In genomic region chr15:7062698-7063009, GRCm38 (mm10) we compare ENCODE assay signal across 23 mouse cellular contexts. TPM values are rescaled to one million over a fixed set of nuclear protein-coding genes. Genes with fewer than 3 reads are reported as not detected.
DNase-seq lines count a peak whose midpoint lies in the region; ATAC-seq lines count a peak whose summit lies in the region.
"Had no signal": no experiment of that assay in that cellular context is flagged by ENCODE, and none has a peak within 500 bp of the region (broad histone marks: within the 10 kb centered on the region; RNA-seq: fewer than 3 reads in every experiment).

No protein-coding gene starts in this region.

- H3K36me3 ChIP-seq in midbrain, embryonic 10.5 days: no peaks in the 10 kb centered on the region
- H3K36me3 ChIP-seq in midbrain, embryonic 14.5 days (ENCODE audit: control insufficient read depth, insufficient read depth, low read length): no peaks in the 10 kb centered on the region
- H3K36me3 ChIP-seq: embryonic facial prominence, embryonic 12.5 days; lung, embryonic 15.5 days; neural tube, embryonic 12.5 days had no signal

- H3K4me2 ChIP-seq in midbrain, embryonic 14.5 days (ENCODE audit: low read length): no peak overlapping the region
- H3K4me2 ChIP-seq: embryonic facial prominence, embryonic 12.5 days; lung, embryonic 15.5 days; neural tube, embryonic 12.5 days had no signal

- H3K27me3 ChIP-seq in midbrain, embryonic 10.5 days (ENCODE audit: low read depth, poor library complexity, severe bottlenecking): no peaks in the 10 kb centered on the region
- no peaks in the 10 kb centered on the region for H3K27me3 ChIP-seq in midbrain, embryonic 14.5 days (ENCODE audit: control insufficient read depth, insufficient read depth, low read length)
- H3K27me3 ChIP-seq: embryonic facial prominence, embryonic 12.5 days; lung, embryonic 15.5 days; neural tube, embryonic 12.5 days; Patski had no signal

- peak overlapping the region; percentile 63; the same call in 1 of the 2 replicates for H3K27ac ChIP-seq in midbrain, embryonic 10.5 days (replicated peaks)
- H3K27ac ChIP-seq in midbrain, embryonic 14.5 days (replicated peaks; ENCODE audit: low read depth, low read length): no peak overlapping the region
- H3K27ac ChIP-seq: embryonic facial prominence, embryonic 12.5 days; left cerebral cortex, adult 2 months; liver, embryonic 14.5 days; lung, embryonic 15.5 days; neural tube, embryonic 12.5 days had no signal

- no peak overlapping the region for H3K4me3 ChIP-seq in midbrain, embryonic 10.5 days
- no peak overlapping the region for H3K4me3 ChIP-seq in midbrain, embryonic 14.5 days (replicated peaks; ENCODE audit: low read depth, low read length)
- H3K4me3 ChIP-seq: embryonic facial prominence, embryonic 12.5 days; erythroblast, embryonic 14.5 days; left cerebral cortex, adult 2 months; lung, embryonic 15.5 days; neural tube, embryonic 12.5 days had no signal

- no peak overlapping the region for H3K9ac ChIP-seq in midbrain, embryonic 14.5 days (replicated peaks; ENCODE audit: low read length)
- H3K9ac ChIP-seq: embryonic facial prominence, embryonic 12.5 days; liver, embryonic 14.5 days; lung, embryonic 15.5 days; neural tube, embryonic 12.5 days had no signal

- peak; percentile 34 to 54 for DNase-seq in cerebellum, postnatal 14 days
- no peak for DNase-seq in cerebellum, adult 11 months
- no peak for DNase-seq in midbrain, embryonic 10.5 days (ENCODE audit: low spot score)
- no peak for DNase-seq in midbrain, embryonic 14.5 days
- peak; percentile 47 for DNase-seq in forelimb bud, embryonic 11.5 days (ENCODE audit: low read depth, low spot score)
- no peak for DNase-seq in urinary bladder, adult 2 months (ENCODE audit: low spot score)
- DNase-seq in spleen, postnatal 4 days (ENCODE audit: low spot score in 2 of 2): no peak
- no peak for DNase-seq in kidney, adult 8-10 months
- DNase-seq: adrenal gland, adult 8-10 months; cerebellum, adult 18-20 months; gastrocnemius, postnatal 36 days; kidney, adult 11 months; kidney, postnatal 14 days; lung, postnatal 4 days; thymus, postnatal 14 days had no signal

- peaks cover 12% of the 10 kb centered on the region for H3K4me1 ChIP-seq in midbrain, embryonic 10.5 days
- no peaks in the 10 kb centered on the region for H3K4me1 ChIP-seq in midbrain, embryonic 14.5 days (ENCODE audit: control insufficient read depth, insufficient read depth, low read length)
- H3K4me1 ChIP-seq: lung, embryonic 15.5 days had no signal

- 97% methylated on average over 1 of the region's 1 CpGs for WGBS in midbrain, embryonic 10.5 days
- 90% methylated on average over 1 of the region's 1 CpGs for WGBS in midbrain, embryonic 14.5 days

- no peak for ATAC-seq in midbrain, embryonic 14.5 days (ENCODE audit: low FRiP score, low TSS enrichment)
- ATAC-seq: CD4-positive, CD25-positive, alpha-beta regulatory T cell, adult 4 months; Patski had no signal

- no peaks in the 10 kb centered on the region for H3K9me3 ChIP-seq in midbrain, embryonic 10.5 days (replicated peaks)
- H3K9me3 ChIP-seq in midbrain, embryonic 14.5 days (ENCODE audit: control insufficient read depth, low read length): no peaks in the 10 kb centered on the region
- H3K9me3 ChIP-seq: embryonic facial prominence, embryonic 12.5 days; lung, embryonic 15.5 days; neural tube, embryonic 12.5 days had no signal

RNA-seq across cellular contexts. Expression of gene Lifr, which starts 27.8 kb away (rescaled TPM):
- 10.0 and 10.1 TPM in 2 replicates for polyA plus RNA-seq in midbrain, embryonic 10.5 days (2016; fragmentation: Nextera tagmentation; extraction: Ambion mirVana)
- polyA plus RNA-seq in midbrain, embryonic 14.5 days (2014; fragmentation: Nextera tagmentation; extraction: Ambion mirVana): 11.8 and 17.5 TPM in 2 replicates
- polyA plus RNA-seq in urinary bladder, adult 2 months (2012; rRNA removed): 13.2 and 19.8 TPM in 2 replicates
- polyA plus RNA-seq: erythroblast, embryonic 14.5 days had no signal

Comparison
In these comparisons a context has a peak if more than half of its experiments do, and no peak if none do; other contexts are left out.
1. DNase-seq: peak in cerebellum, postnatal 14 days (2 of 2) and forelimb bud, embryonic 11.5 days (single experiment); none in cerebellum, adult 11 months (single experiment), midbrain, embryonic 10.5 days (single experiment), midbrain, embryonic 14.5 days (single experiment), urinary bladder, adult 2 months (single experiment), spleen, postnatal 4 days (0 of 2) and kidney, adult 8-10 months (0 of 2).